Mouse (Mus musculus) embryonic facial prominence, embryonic 14.5 days (tissue): Measurements from ENCODE around the gene Gpr146. TPM values are rescaled to one million over a fixed set of nuclear protein-coding genes. Genes with fewer than 3 reads are reported as not detected.

Experiments
- ATAC-seq: fragments of 200-750 bp; cut with Nextera tagmentation; 2 replicates; pipeline ENCODE4 v1.8.0; 2017; ENCODE audit warnings: low read depth, moderate number of reproducible peaks, moderate TSS enrichment
- DNase-seq: peaks from one replicate; pipeline ENCODE4 v3.0.0-alpha.2; 2015; ENCODE audit warnings: low spot score
- H3K27ac ChIP-seq: fragments of 300-500 bp; sonication (generic); replicated peaks from 2 replicates; pipeline ENCODE4 v1.5.1; 2014; ENCODE audit warnings: low read depth, mild to moderate bottlenecking, low read length, moderate library complexity
- H3K27me3 ChIP-seq: fragments of 300-500 bp; sonication (generic); replicated peaks from 2 replicates; pipeline ENCODE4 v1.6.1; 2014; ENCODE audit warnings: low read length; ENCODE audit not compliant: control insufficient read depth, insufficient read depth
- H3K36me3 ChIP-seq: fragments of 300-500 bp; sonication (generic); 2 replicates; pipeline ENCODE4 v1.6.1; 2014; ENCODE audit warnings: low read length, mixed read lengths; ENCODE audit not compliant: control insufficient read depth, insufficient read depth
- H3K4me1 ChIP-seq: fragments of 300-500 bp; sonication (generic); 2 replicates; pipeline ENCODE4 v1.6.1; 2014; ENCODE audit warnings: antibody characterized with exemption, low read length; ENCODE audit not compliant: control insufficient read depth, insufficient read depth
- H3K4me2 ChIP-seq: fragments of 300-500 bp; sonication (generic); 2 replicates; pipeline ENCODE4 v1.6.1; 2014; ENCODE audit warnings: low read depth, mild to moderate bottlenecking, low read length, moderate library complexity, mixed read lengths
- H3K4me3 ChIP-seq: fragments of 300-500 bp; sonication (generic); 2 replicates; pipeline ENCODE4 v1.5.1; 2014; ENCODE audit warnings: low read depth, mild to moderate bottlenecking, low read length
- H3K9ac ChIP-seq: fragments of 300-500 bp; sonication (generic); 2 replicates; pipeline ENCODE4 v1.6.1; 2014; ENCODE audit warnings: low read depth, mild to moderate bottlenecking, low read length, moderate library complexity, mixed read lengths
- H3K9me3 ChIP-seq: fragments of 300-500 bp; sonication (generic); 2 replicates; pipeline ENCODE4 v1.6.1; 2016; ENCODE audit warnings: low read length; ENCODE audit not compliant: control insufficient read depth
- WGBS: fragments of 180-500 bp; shearing (Covaris S2); extraction: QIAGEN DNeasy Blood & Tissue Kit; methylation state at CpG from one replicate; pipeline ENCODE4 v1.1.7; 2014; 5-methylcytosine and 5-hydroxymethylcytosine counted together
- polyA plus RNA-seq: library from polyadenylated mRNA; unstranded; fragments of >200 nt; fragmentation: Nextera tagmentation; extraction: Ambion mirVana; gene quantifications from 2 replicates; pipeline ENCODE4 v1.2.1, GENCODE M21; 2014

Gene Gpr146
- polyA plus RNA-seq, 1 experiment from 2014 or later: 2.8 TPM

DNA sequence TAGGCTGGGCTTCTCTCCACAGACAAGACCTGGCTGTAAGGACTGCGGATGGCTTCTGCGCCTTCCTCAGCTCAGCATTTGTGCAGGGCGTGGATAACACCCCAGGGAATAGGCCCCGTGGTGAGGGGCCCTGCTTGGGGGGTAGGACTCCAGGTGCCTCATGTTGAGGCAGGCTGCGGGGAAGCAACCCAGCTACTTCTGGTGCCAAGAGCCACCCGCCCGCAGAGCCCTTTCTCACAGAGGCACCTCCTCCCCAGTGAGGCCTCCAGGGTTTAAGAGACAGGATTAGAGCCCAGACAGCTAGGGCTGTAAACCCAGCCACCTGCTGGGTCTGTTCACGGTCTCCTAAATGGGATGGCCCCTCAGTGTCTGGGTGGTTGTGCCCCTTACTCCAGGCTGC, 25.9 kb upstream of the Gpr146 start:
- ATAC-seq (peak; percentile 78), DNase-seq (peak; percentile 86)
- 27% methylated on average over 8 of the region's 8 CpGs for WGBS
- Histone ChIP-seq H3K4me1 (peaks cover 8% of the 10 kb centered on the region; the same call in 1 of the 2 replicates), H3K9ac (peak overlapping the region; percentile 35; the same call in 1 of the 2 replicates), H3K27ac (peak overlapping the region; percentile 78), H3K4me3 (no peak overlapping the region), H3K27me3 (no peaks in the 10 kb centered on the region), H3K4me2 (peak overlapping the region; percentile 8; the same call in 1 of the 2 replicates), H3K9me3 (no peaks in the 10 kb centered on the region), H3K36me3 (no peaks in the 10 kb centered on the region)

- Histone ChIP-seq H3K27ac (peak within 1 kb of the TSS; percentile 78), H3K4me3 (peak within 1 kb of the TSS; percentile 23), H3K27me3 (no peaks in the 10 kb centered on the region), H3K4me1 (peaks cover 8% of the 10 kb centered on the region; the same call in 1 of the 2 replicates), H3K9ac (peak within 1 kb of the TSS; percentile 35; the same call in 1 of the 2 replicates), H3K4me2 (peak within 1 kb of the TSS; percentile 38), H3K36me3 (no peaks in the 10 kb centered on the region), H3K9me3 (no peaks in the 10 kb centered on the region)
- DNase-seq (no peak), ATAC-seq (0 out of 2 replicates have a peak, but pooled peaks have one; percentile 17)
- WGBS: 51% methylated on average over 4 of the region's 6 CpGs
Measured at GRCm38 (mm10) chr5:139352317-139352716, 25.2 kb upstream of the Gpr146 start, which contains the start of gene Cyp2w1. TSS of gene Cyp2w1 (plus strand) at chr5:139352617.

DNA sequence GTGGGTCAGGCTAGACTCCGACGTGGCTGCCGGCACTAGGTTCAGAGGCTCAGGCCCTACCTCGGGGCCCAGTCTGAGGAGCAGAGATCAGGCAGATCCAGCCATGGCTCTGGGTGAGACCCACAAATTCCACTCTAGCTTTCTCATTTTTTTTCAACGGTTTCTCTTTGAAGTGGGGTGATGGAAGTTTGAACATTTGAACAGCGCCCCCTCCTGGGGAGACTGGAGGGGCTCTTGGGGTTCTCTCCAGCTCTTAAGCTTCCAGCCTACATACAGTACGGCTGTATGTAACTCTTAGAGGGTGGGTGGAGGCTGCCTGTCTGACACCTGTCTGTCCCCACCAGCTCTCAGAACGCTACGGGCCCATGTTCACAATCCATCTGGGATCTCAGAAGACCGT, 24.0 kb upstream of the Gpr146 start:
- DNase-seq: no peak
- Histone ChIP-seq H3K27ac (no peak overlapping the region), H3K9me3 (no peaks in the 10 kb centered on the region), H3K4me1 (peaks cover 8% of the 10 kb centered on the region; the same call in 1 of the 2 replicates), H3K4me2 (peak overlapping the region; percentile 38), H3K4me3 (peak overlapping the region; percentile 13; the same call in 1 of the 2 replicates), H3K36me3 (no peaks in the 10 kb centered on the region), H3K27me3 (no peaks in the 10 kb centered on the region), H3K9ac (0 out of 2 replicates have a peak overlapping the region, but pooled peaks have one; percentile 30)
- 49% methylated on average over 10 of the region's 10 CpGs for WGBS
- no peak for ATAC-seq

GRCm38 (mm10) chr5:139353946-139354345, 23.6 kb upstream of the Gpr146 start:
- Histone ChIP-seq H3K27ac (no peak overlapping the region), H3K36me3 (no peaks in the 10 kb centered on the region), H3K9ac (0 out of 2 replicates have a peak overlapping the region, but pooled peaks have one; percentile 30), H3K4me2 (peak overlapping the region; percentile 15), H3K4me1 (peaks cover 8% of the 10 kb centered on the region; the same call in 1 of the 2 replicates), H3K27me3 (no peaks in the 10 kb centered on the region), H3K4me3 (peak overlapping the region; percentile 13; the same call in 1 of the 2 replicates), H3K9me3 (no peaks in the 10 kb centered on the region)
- ATAC-seq (0 out of 2 replicates have a peak, but pooled peaks have one; percentile 3), DNase-seq (no peak)
- 69% methylated on average over 6 of the region's 11 CpGs for WGBS

GRCm38 (mm10) chr5:139355235-139355772, 22.2 kb upstream of the Gpr146 start:
- no peaks in the 10 kb centered on the region for H3K36me3 ChIP-seq
- H3K9me3 ChIP-seq: no peaks in the 10 kb centered on the region
- no peak overlapping the region for H3K27ac ChIP-seq
- H3K4me1 ChIP-seq: peaks cover 8% of the 10 kb centered on the region; the same call in 1 of the 2 replicates
- H3K9ac ChIP-seq: no peak overlapping the region
- ATAC-seq (no peak), DNase-seq (peak; percentile 58)
- no peak overlapping the region for H3K4me2 ChIP-seq
- WGBS: 37% methylated on average over 17 of the region's 19 CpGs
- no peaks in the 10 kb centered on the region for H3K27me3 ChIP-seq
- no peak overlapping the region for H3K4me3 ChIP-seq

- no peaks in the 10 kb centered on the region for H3K27me3 ChIP-seq
- ATAC-seq (no peak), DNase-seq (no peak)
- no peak overlapping the region for H3K9ac ChIP-seq
- no peaks in the 10 kb centered on the region for H3K4me1 ChIP-seq
- H3K4me2 ChIP-seq: no peak overlapping the region
- no peaks in the 10 kb centered on the region for H3K9me3 ChIP-seq
- no peak overlapping the region for H3K27ac ChIP-seq
- no peaks in the 10 kb centered on the region for H3K36me3 ChIP-seq
- WGBS: 57% methylated on average over 2 of the region's 2 CpGs
- H3K4me3 ChIP-seq: no peak overlapping the region
Measured at GRCm38 (mm10) chr5:139358653-139359052, 18.8 kb upstream of the Gpr146 start.

DNA sequence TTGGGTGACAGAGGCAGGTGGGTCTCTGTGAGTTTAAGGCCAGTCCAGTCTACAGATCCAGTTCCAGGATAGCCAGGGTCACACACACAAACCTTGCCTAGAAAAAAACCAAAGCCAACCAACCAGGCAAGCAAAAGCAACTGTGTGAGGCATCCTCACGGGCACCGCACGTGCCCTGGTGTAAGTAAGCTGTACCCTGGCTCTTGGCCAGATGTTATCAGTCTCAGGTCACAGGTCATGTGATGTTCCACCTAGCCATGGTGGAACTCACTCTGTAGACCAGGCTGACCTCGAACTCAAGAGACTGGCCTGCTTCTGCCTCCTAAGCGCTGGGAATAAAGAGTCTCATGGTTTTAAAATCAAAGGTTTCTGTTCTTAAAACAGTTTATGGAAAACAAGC, 18.3 kb upstream of the Gpr146 start:
- Histone ChIP-seq H3K4me2 (no peak overlapping the region), H3K4me3 (no peak overlapping the region), H3K27ac (no peak overlapping the region), H3K36me3 (no peaks in the 10 kb centered on the region), H3K9ac (no peak overlapping the region), H3K27me3 (no peaks in the 10 kb centered on the region), H3K9me3 (no peaks in the 10 kb centered on the region), H3K4me1 (peaks cover under 1% of the 10 kb centered on the region; the same call in 1 of the 2 replicates)
- WGBS: 85% methylated on average over 5 of the region's 5 CpGs
- no peak for ATAC-seq
- no peak for DNase-seq

GRCm38 (mm10) chr5:139363858-139364257, 13.6 kb upstream of the Gpr146 start:
- ATAC-seq (no peak), DNase-seq (no peak)
- Histone ChIP-seq H3K4me3 (no peak overlapping the region), H3K4me2 (no peak overlapping the region), H3K9ac (no peak overlapping the region), H3K27ac (no peak overlapping the region), H3K9me3 (no peaks in the 10 kb centered on the region), H3K36me3 (no peaks in the 10 kb centered on the region), H3K4me1 (peaks cover 12% of the 10 kb centered on the region), H3K27me3 (no peaks in the 10 kb centered on the region)
- 68% methylated on average over 6 of the region's 7 CpGs for WGBS
